Mouse (Mus musculus) liver, postnatal 0 days (tissue): ENCODE measurements at regions not wholly inside any gene's neighbourhood (a gene's known extent, or its start where the extent isn't known, plus 50 kb on each side); places are given as distances from the start of the nearest gene placed in this dataset.

ENCODE experiments used
- ATAC-seq: fragments of 200-750 bp; cut with Nextera tagmentation; 2 replicates; pipeline ENCODE4 v1.8.0; 2017; ENCODE audit warnings: mild to moderate bottlenecking, moderate library complexity
- DNase-seq: peaks from one replicate; pipeline ENCODE4 v3.0.0-alpha.2; 2016
- H3K27ac ChIP-seq: fragments of 300-500 bp; sonication (generic); 2 replicates; pipeline ENCODE4 v1.5.1; 2014; ENCODE audit warnings: antibody characterized with exemption, moderate library complexity, mild to moderate bottlenecking, low read depth
- H3K27me3 ChIP-seq: fragments of 300-500 bp; sonication (generic); 2 replicates; pipeline ENCODE4 v1.6.1; 2014; ENCODE audit warnings: low read length, control low read depth, mixed read lengths; ENCODE audit not compliant: insufficient read depth
- H3K36me3 ChIP-seq: fragments of 300-500 bp; sonication (generic); replicated peaks from 2 replicates; pipeline ENCODE4 v1.6.1; 2014; ENCODE audit warnings: mild to moderate bottlenecking, control low read depth, low read length, moderate library complexity, mixed read lengths; ENCODE audit not compliant: insufficient read depth
- H3K4me1 ChIP-seq: fragments of 300-500 bp; sonication (generic); 2 replicates; pipeline ENCODE4 v1.6.1; 2014; ENCODE audit warnings: antibody characterized with exemption, mild to moderate bottlenecking, control low read depth; ENCODE audit not compliant: insufficient read depth
- H3K4me2 ChIP-seq: fragments of 300-500 bp; sonication (generic); 2 replicates; pipeline ENCODE4 v1.6.1; 2014; ENCODE audit warnings: low read depth, mild to moderate bottlenecking, low read length, moderate library complexity, mixed read lengths
- H3K4me3 ChIP-seq: fragments of 300-500 bp; sonication (generic); 2 replicates; pipeline ENCODE4 v1.5.1; 2014; ENCODE audit warnings: low read depth, low read length
- H3K9ac ChIP-seq: fragments of 300-500 bp; sonication (generic); replicated peaks from 2 replicates; pipeline ENCODE4 v1.6.1; 2014; ENCODE audit warnings: mild to moderate bottlenecking, moderate library complexity
- H3K9me3 ChIP-seq: fragments of 300-500 bp; sonication (generic); 2 replicates; pipeline ENCODE4 v1.6.1; 2016; ENCODE audit warnings: mild to moderate bottlenecking, control low read depth, low read length, mixed read lengths
- CTCF ChIP-seq: sonication (generic); IDR thresholded peaks from 2 replicates; pipeline ENCODE4 v1.5.1; 2016; ENCODE audit warnings: antibody characterized with exemption, low read depth
- EP300 ChIP-seq: IDR thresholded peaks from 2 replicates; pipeline ENCODE4 v1.6.1; 2016; ENCODE audit warnings: antibody characterized with exemption, low read depth, mild to moderate bottlenecking
- WGBS: fragments of 180-500 bp; shearing (Covaris S2); extraction: QIAGEN DNeasy Blood & Tissue Kit; methylation state at CpG from one replicate; pipeline ENCODE4 v1.1.7; 2014; ENCODE audit not compliant: insufficient replicate concordance; 5-methylcytosine and 5-hydroxymethylcytosine counted together

DNA sequence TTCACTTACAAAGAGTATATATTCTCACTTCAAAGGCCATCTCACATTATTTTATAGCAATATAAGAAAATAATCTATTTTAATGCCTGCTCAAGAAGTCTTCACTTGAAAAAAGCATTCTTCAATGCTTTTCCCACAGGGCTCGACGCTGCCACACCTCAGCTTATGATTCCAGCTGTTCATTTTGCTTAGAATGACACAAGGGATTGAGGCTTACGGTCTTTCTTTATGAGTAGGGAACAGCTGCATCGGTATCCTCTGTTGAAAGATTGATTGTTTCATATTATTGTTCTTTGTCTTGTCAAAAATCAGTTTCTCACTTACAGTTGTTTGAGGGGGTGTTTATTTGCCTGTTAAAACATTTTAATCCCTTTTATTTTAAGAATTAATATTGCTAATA lies 328.0 kb upstream of the 1700003H04Rik start:
- ATAC-seq = no peak
- 76% methylated on average over 4 of the region's 4 CpGs for WGBS

More for the DNA sequence above, 328.0 kb upstream of the 1700003H04Rik start:
- H3K4me1 ChIP-seq = no peaks in the 10 kb centered on the region
- no peaks in the 10 kb centered on the region for H3K27me3 ChIP-seq
- no peak overlapping the region for H3K4me2 ChIP-seq
- H3K36me3 ChIP-seq = no peaks in the 10 kb centered on the region
- no peak overlapping the region for H3K27ac ChIP-seq
- no peak overlapping the region for H3K9ac ChIP-seq
- DNase-seq = no peak
- no peak for TF ChIP-seq CTCF
- TF ChIP-seq EP300 = no peak
- H3K9me3 ChIP-seq = no peaks in the 10 kb centered on the region
- H3K4me3 ChIP-seq = no peak overlapping the region
